Mouse (Mus musculus) intestine, postnatal 0 days (tissue): ENCODE measurements around the gene Prl7a1. TPM values are rescaled to one million over a fixed set of nuclear protein-coding genes. Genes with fewer than 3 reads are reported as not detected.

Experiments
- ATAC-seq: fragments of 200-750 bp; cut with Nextera tagmentation; 2 replicates; pipeline ENCODE4 v1.8.0; 2017; ENCODE audit warnings: mild to moderate bottlenecking, moderate TSS enrichment, moderate library complexity
- H3K27ac ChIP-seq: fragments of 300-500 bp; sonication (generic); 2 replicates; pipeline ENCODE4 v1.5.1; 2014; ENCODE audit warnings: mild to moderate bottlenecking, low read depth, low read length, moderate library complexity
- H3K27me3 ChIP-seq: fragments of 300-500 bp; sonication (generic); replicated peaks from 2 replicates; pipeline ENCODE4 v1.6.1; 2014; ENCODE audit warnings: low read length, mixed read lengths; ENCODE audit not compliant: control insufficient read depth, insufficient read depth
- H3K36me3 ChIP-seq: fragments of 300-500 bp; sonication (generic); 2 replicates; pipeline ENCODE4 v1.6.1; 2014; ENCODE audit warnings: mild to moderate bottlenecking, moderate library complexity; ENCODE audit not compliant: control insufficient read depth, insufficient read depth
- H3K4me1 ChIP-seq: fragments of 300-500 bp; sonication (generic); replicated peaks from 2 replicates; pipeline ENCODE4 v1.6.1; 2014; ENCODE audit warnings: antibody characterized with exemption, low read length, mixed read lengths; ENCODE audit not compliant: control insufficient read depth, insufficient read depth
- H3K4me2 ChIP-seq: fragments of 300-500 bp; sonication (generic); replicated peaks from 2 replicates; pipeline ENCODE4 v1.6.1; 2014; ENCODE audit warnings: low read depth, mild to moderate bottlenecking, moderate library complexity
- H3K4me3 ChIP-seq: fragments of 300-500 bp; sonication (generic); 2 replicates; pipeline ENCODE4 v1.5.1; 2014; ENCODE audit warnings: low read depth, low read length
- H3K9ac ChIP-seq: fragments of 300-500 bp; sonication (generic); 2 replicates; pipeline ENCODE4 v1.6.1; 2014; ENCODE audit warnings: mild to moderate bottlenecking, low read depth, low read length
- H3K9me3 ChIP-seq: fragments of 300-500 bp; sonication (generic); 2 replicates; pipeline ENCODE4 v1.6.1; 2016; ENCODE audit warnings: mixed run types; ENCODE audit not compliant: control insufficient read depth
- CTCF ChIP-seq: sonication (generic); IDR thresholded peaks from 2 replicates; pipeline ENCODE4 v1.5.1; 2016; ENCODE audit warnings: low read depth, mild to moderate bottlenecking, control low read depth, antibody characterized with exemption, moderate library complexity
- WGBS: fragments of 180-500 bp; shearing (Covaris S2); extraction: QIAGEN DNeasy Blood & Tissue Kit; methylation state at CpG from one replicate; pipeline ENCODE4 v1.1.7; 2014; 5-methylcytosine and 5-hydroxymethylcytosine counted together
- polyA plus RNA-seq: library from polyadenylated mRNA; unstranded; fragments of >200 nt; fragmentation: Nextera tagmentation; extraction: Ambion mirVana; gene quantifications from 2 replicates; pipeline ENCODE4 v1.2.1, GENCODE M21; 2015

Prl7a1 gene
- not detected in 2 replicates for polyA plus RNA-seq

GRCm38 (mm10) chr13:27642393-27642792, at the start of gene Prl7a1:
Gene Prl7a1 (minus strand): TSS chr13:27642493.
- no peaks in the 10 kb centered on the region for H3K9me3 ChIP-seq
- ATAC-seq: no peak
- H3K27me3 ChIP-seq: no peaks in the 10 kb centered on the region
- H3K27ac ChIP-seq: no peak within 1 kb of the TSS
- H3K9ac ChIP-seq: no peak within 1 kb of the TSS
- H3K4me2 ChIP-seq: no peak within 1 kb of the TSS
- H3K4me1 ChIP-seq: no peaks in the 10 kb centered on the region
- no peak within 1 kb of the TSS for H3K4me3 ChIP-seq
- 100% methylated on average over 3 of the region's 3 CpGs for WGBS
- TF ChIP-seq CTCF: no peak
- H3K36me3 ChIP-seq: no peaks in the 10 kb centered on the region

GRCm38 (mm10) chr13:27667936-27668335, 25.6 kb upstream of the Prl7a1 start, which contains the start of gene Prl7a2:
Gene Prl7a2 (minus strand): TSS chr13:27668036.
- no peak within 1 kb of the TSS for H3K4me2 ChIP-seq
- H3K9me3 ChIP-seq: no peaks in the 10 kb centered on the region
- TF ChIP-seq CTCF: no peak
- H3K27ac ChIP-seq: no peak within 1 kb of the TSS
- 77% methylated on average over 4 of the region's 4 CpGs for WGBS
- H3K9ac ChIP-seq: no peak within 1 kb of the TSS
- no peaks in the 10 kb centered on the region for H3K27me3 ChIP-seq
- H3K4me1 ChIP-seq: no peaks in the 10 kb centered on the region
- H3K4me3 ChIP-seq: no peak within 1 kb of the TSS
- no peaks in the 10 kb centered on the region for H3K36me3 ChIP-seq
- ATAC-seq: no peak

- TF ChIP-seq CTCF: no peak
- Histone ChIP-seq H3K9me3 (no peaks in the 10 kb centered on the region), H3K4me2 (no peak overlapping the region), H3K9ac (no peak overlapping the region), H3K27me3 (no peaks in the 10 kb centered on the region), H3K27ac (no peak overlapping the region), H3K4me3 (no peak overlapping the region), H3K36me3 (no peaks in the 10 kb centered on the region), H3K4me1 (no peaks in the 10 kb centered on the region)
- no peak for ATAC-seq
- 72% methylated on average over 2 of the region's 2 CpGs for WGBS
These were observed 18.5 kb upstream of the Prl7a1 start for GRCm38 (mm10) chr13:27660747-27661146.

- Histone ChIP-seq H3K27me3 (no peaks in the 10 kb centered on the region), H3K9me3 (no peaks in the 10 kb centered on the region), H3K4me3 (no peak within 1 kb of the TSS), H3K9ac (no peak within 1 kb of the TSS), H3K27ac (no peak within 1 kb of the TSS), H3K36me3 (no peaks in the 10 kb centered on the region), H3K4me2 (no peak within 1 kb of the TSS), H3K4me1 (no peaks in the 10 kb centered on the region)
- WGBS: 65% methylated on average over 4 of the region's 4 CpGs
- no peak for ATAC-seq
- TF ChIP-seq CTCF: no peak
These were observed 31.8 kb downstream of the Prl7a1 start, which contains the start of gene Prl7b1 for GRCm38 (mm10) chr13:27610482-27610881. Gene Prl7b1 (minus strand): TSS chr13:27610582.

Other genes starting within 250 kb of the Prl7a1 start
- not detected in 2 replicates for gene Prl8a6, start 203.8 kb downstream of the Prl7a1 start, polyA plus RNA-seq
- not detected in 2 replicates for gene Prl8a8, start 129.3 kb downstream of the Prl7a1 start, polyA plus RNA-seq
- gene Prl8a9, start 77.9 kb downstream of the Prl7a1 start, polyA plus RNA-seq: not detected in 2 replicates
- not detected in 2 replicates for gene Prl8a1, start 60.3 kb downstream of the Prl7a1 start, polyA plus RNA-seq
- not detected in 2 replicates for gene Prl7b1, start 31.9 kb downstream of the Prl7a1 start, polyA plus RNA-seq
- not detected in 2 replicates for gene Prl7a2, start 25.5 kb upstream of the Prl7a1 start, polyA plus RNA-seq
- not detected in 2 replicates for gene Prl7d1, start 74.2 kb upstream of the Prl7a1 start, polyA plus RNA-seq
- not detected in 2 replicates for gene Prl7c1, start 138.3 kb upstream of the Prl7a1 start, polyA plus RNA-seq
- not detected in 2 replicates for gene Prl2a1, start 159.2 kb upstream of the Prl7a1 start, polyA plus RNA-seq
- not detected in 2 replicates for gene Prl2c1, start 206.8 kb upstream of the Prl7a1 start, polyA plus RNA-seq